Mouse (Mus musculus): ENCODE results near the gene Bahcc1.

GRCm38 (mm10) chr11:120256981-120257820, 24.5 kb downstream of the Bahcc1 start:
- TF ChIP-seq CTCF (IDR thresholded peaks at IDR 0.05; ENCODE audit: insufficient read depth, low read length) = no peak
- no peak for TF ChIP-seq POLR2A (IDR thresholded peaks at IDR 0.05; ENCODE audit: borderline replicate concordance, extremely low read depth, low read depth, low read length)
